Mouse (Mus musculus): ENCODE measurements around the gene Usp37.
A peak's percentile ranks its signal among the peaks of the same experiment; 100 is the strongest.
"Not testable (repeated sequence)": the region's sequence is repeated elsewhere in the genome, so short reads cannot be mapped to it uniquely, and the experiment has no call there.

Usp37 gene

GRCm38 (mm10) chr1:74544184-74544583 lies at the start of gene Usp37:
TSS of gene Usp37 (minus strand) at chr1:74544284.
- no peak for DNase-seq (ENCODE audit: low spot score)

GRCm38 (mm10) chr1:74587773-74588445 lies 43.8 kb upstream of the Usp37 start, which contains the start of the genes Zfp142 and Bcs1l:
TSS of gene Zfp142 (minus strand) at chr1:74588246.
TSS of gene Bcs1l (plus strand) at chr1:74588289.
- DNase-seq (ENCODE audit: low spot score) = peak; percentile 100

- no peak for DNase-seq (ENCODE audit: low spot score)
Measured at GRCm38 (mm10) chr1:74587233-74587772, 43.2 kb upstream of the Usp37 start.

GRCm38 (mm10) chr1:74584616-74585398 lies 40.7 kb upstream of the Usp37 start:
- no peak for DNase-seq (ENCODE audit: low spot score)

- DNase-seq (ENCODE audit: low spot score) = no peak
Measured at GRCm38 (mm10) chr1:74582621-74583020, 38.5 kb upstream of the Usp37 start.

GRCm38 (mm10) chr1:74569739-74570719 lies 25.9 kb upstream of the Usp37 start:
- DNase-seq (ENCODE audit: low spot score) = no peak

GRCm38 (mm10) chr1:74565834-74566233 lies 21.8 kb upstream of the Usp37 start:
- DNase-seq (ENCODE audit: low spot score) = no peak

- no peak for DNase-seq (ENCODE audit: low spot score)
Measured at GRCm38 (mm10) chr1:74559061-74559460, 15.0 kb upstream of the Usp37 start.

- peak; percentile 40 for DNase-seq (ENCODE audit: low spot score)
Measured at GRCm38 (mm10) chr1:74542451-74542961, 1.6 kb downstream of the Usp37 start, which contains the start of gene Plcd4. TSS of gene Plcd4 (plus strand) at chr1:74542888.

- no peak for DNase-seq (ENCODE audit: low spot score)
Measured at GRCm38 (mm10) chr1:74538650-74539049, 5.4 kb downstream of the Usp37 start.

- no peak for DNase-seq (ENCODE audit: low spot score)
Measured at GRCm38 (mm10) chr1:74528589-74528988, 15.5 kb downstream of the Usp37 start.

- no peak for DNase-seq (ENCODE audit: low spot score)
Measured at GRCm38 (mm10) chr1:74524746-74525145, 19.3 kb downstream of the Usp37 start.

- no peak for DNase-seq (ENCODE audit: low spot score)
Measured at GRCm38 (mm10) chr1:74519875-74520274, 24.2 kb downstream of the Usp37 start.

- not testable (repeated sequence) for DNase-seq (ENCODE audit: low spot score)
Measured at GRCm38 (mm10) chr1:74512999-74513398, 31.1 kb downstream of the Usp37 start.

- DNase-seq (ENCODE audit: low spot score) = no peak
Measured at GRCm38 (mm10) chr1:74511306-74511705, 32.8 kb downstream of the Usp37 start.

- DNase-seq (ENCODE audit: low spot score) = no peak
Measured at GRCm38 (mm10) chr1:74507780-74508179, 36.3 kb downstream of the Usp37 start.

- peak; percentile 89 for DNase-seq (ENCODE audit: low spot score)
Measured at GRCm38 (mm10) chr1:74506471-74506881, 37.6 kb downstream of the Usp37 start.

- DNase-seq (ENCODE audit: low spot score) = peak; percentile 100
Measured at GRCm38 (mm10) chr1:74505721-74506464, 38.2 kb downstream of the Usp37 start, which contains the start of gene Cnot9. TSS of gene Cnot9 (plus strand) at chr1:74506058.

GRCm38 (mm10) chr1:74505393-74505720 lies 38.7 kb downstream of the Usp37 start:
- DNase-seq (ENCODE audit: low spot score) = no peak

GRCm38 (mm10) chr1:74501106-74501505 lies 43.0 kb downstream of the Usp37 start:
- no peak for DNase-seq (ENCODE audit: low spot score)

GRCm38 (mm10) chr1:74485792-74486191 lies 58.3 kb downstream of the Usp37 start:
- no peak for DNase-seq (ENCODE audit: low spot score)

Measured in embryo, embryonic 10.5 days (tissue).